10 mouse cellular contexts compared by ENCODE assay signal in genomic region chr3:88921411-88921810, GRCm38 (mm10).
"Had no signal": no experiment of that assay in that cellular context is flagged by ENCODE, and none has a peak within 500 bp of the region (broad histone marks: within the 10 kb centered on the region; RNA-seq: fewer than 3 reads in every experiment).

No protein-coding gene starts in this region.

- H3K4me3 ChIP-seq: limb, embryonic 13.5 days; midbrain, embryonic 13.5 days had no signal

- H3K9me3 ChIP-seq: midbrain, embryonic 13.5 days had no signal

- DNase-seq: kidney, postnatal 14 days; left cerebral cortex, postnatal 4 days; lung, adult 18-20 months; right cerebral cortex, postnatal 4 days; spleen, adult 18-20 months; thymus, adult 18-20 months; thymus, postnatal 14 days had no signal

- H3K4me1 ChIP-seq: limb, embryonic 13.5 days; midbrain, embryonic 13.5 days had no signal

- ATAC-seq: midbrain, embryonic 13.5 days had no signal

- H3K4me2 ChIP-seq: limb, embryonic 13.5 days; midbrain, embryonic 13.5 days had no signal

- H3K27ac ChIP-seq: limb, embryonic 13.5 days; liver, embryonic 14.5 days; midbrain, embryonic 13.5 days had no signal

- H3K27me3 ChIP-seq: limb, embryonic 13.5 days; midbrain, embryonic 13.5 days had no signal

- H3K9ac ChIP-seq: limb, embryonic 13.5 days; liver, embryonic 14.5 days; midbrain, embryonic 13.5 days had no signal
